Mouse (Mus musculus) right cerebral cortex, postnatal 25 days (tissue): ENCODE results near the gene Pan3.
"Not testable (repeated sequence)": the region's sequence is repeated elsewhere in the genome, so short reads cannot be mapped to it uniquely, and the experiment has no call there.

Experiments
- DNase-seq: peaks from one replicate; pipeline ENCODE4 v3.0.0; 2022

The Pan3 gene

GRCm38 (mm10) chr5:147489226-147489625 is 59.3 kb downstream of the Pan3 start:
- DNase-seq = no peak

- DNase-seq = no peak
These were observed 60.9 kb downstream of the Pan3 start for GRCm38 (mm10) chr5:147490907-147491306.

GRCm38 (mm10) chr5:147492511-147492910 is 62.5 kb downstream of the Pan3 start:
- DNase-seq = no peak

GRCm38 (mm10) chr5:147493205-147493604 is 63.2 kb downstream of the Pan3 start:
- DNase-seq = no peak

- DNase-seq = no peak
These were observed 63.7 kb downstream of the Pan3 start for GRCm38 (mm10) chr5:147493685-147494084.

GRCm38 (mm10) chr5:147494388-147494787 is 64.4 kb downstream of the Pan3 start:
- DNase-seq = no peak

- DNase-seq = no peak
These were observed 64.9 kb downstream of the Pan3 start for GRCm38 (mm10) chr5:147494791-147495376.

- DNase-seq = no peak
These were observed 66.0 kb downstream of the Pan3 start for GRCm38 (mm10) chr5:147495961-147496360.

- no peak for DNase-seq
These were observed 67.0 kb downstream of the Pan3 start for GRCm38 (mm10) chr5:147496921-147497320.

- DNase-seq = no peak
These were observed 67.8 kb downstream of the Pan3 start for GRCm38 (mm10) chr5:147497714-147498113.

- DNase-seq = no peak
These were observed 71.6 kb downstream of the Pan3 start for GRCm38 (mm10) chr5:147501456-147501998.

GRCm38 (mm10) chr5:147502921-147503320 is 73.0 kb downstream of the Pan3 start:
- DNase-seq = no peak

- DNase-seq = no peak
These were observed 81.4 kb downstream of the Pan3 start for GRCm38 (mm10) chr5:147511350-147511749.

- no peak for DNase-seq
These were observed 97.0 kb downstream of the Pan3 start for GRCm38 (mm10) chr5:147527006-147527405.

GRCm38 (mm10) chr5:147527788-147528187 is 97.8 kb downstream of the Pan3 start:
- no peak for DNase-seq

- no peak for DNase-seq
These were observed 102.1 kb downstream of the Pan3 start for GRCm38 (mm10) chr5:147532031-147532430.

- DNase-seq = no peak
These were observed 109.4 kb downstream of the Pan3 start for GRCm38 (mm10) chr5:147539409-147539808.

- DNase-seq = no peak
These were observed 109.9 kb downstream of the Pan3 start for GRCm38 (mm10) chr5:147539815-147540214.

GRCm38 (mm10) chr5:147542291-147542690 is 112.3 kb downstream of the Pan3 start:
- no peak for DNase-seq

GRCm38 (mm10) chr5:147545731-147546241 is 115.8 kb downstream of the Pan3 start:
- DNase-seq = no peak

GRCm38 (mm10) chr5:147549016-147549755 is 119.2 kb downstream of the Pan3 start:
- DNase-seq = no peak

GRCm38 (mm10) chr5:147551879-147552627 is 122.1 kb downstream of the Pan3 start:
- DNase-seq = no peak

GRCm38 (mm10) chr5:147557641-147558040 is 127.7 kb downstream of the Pan3 start:
- DNase-seq = not testable (repeated sequence)
